Mouse (Mus musculus) cerebellum, adult 18-20 months (tissue): ENCODE measurements around the gene Efs.
A peak's percentile ranks its signal among the peaks of the same experiment; 100 is the strongest.

Experiments
- DNase-seq, 2 experiments: peaks; one replicate each; pipeline ENCODE4 v3.0.0; 2021

Gene Efs

GRCm38 (mm10) chr14:54868026-54868425 is 57.9 kb downstream of the Efs start:
- no peak for DNase-seq

- peak in 1 of 2 experiments; percentile 28 for DNase-seq
Measured at GRCm38 (mm10) chr14:54866936-54867335, 59.0 kb downstream of the Efs start.
